ENCODE assay signal across 7 mouse cellular contexts in genomic region chr19:6663391-6663790, GRCm38 (mm10).
DNase-seq lines count a peak whose midpoint lies in the region.

No protein-coding gene starts in this region.

- peak; percentile 93 for DNase-seq in adrenal gland, postnatal 10 days
- DNase-seq in embryo, embryonic 10.5 days (ENCODE audit: low spot score) = peak; percentile 89
- DNase-seq in gastrocnemius, postnatal 14 days = peak; percentile 84
- DNase-seq in kidney, adult 18-20 months = peak; percentile 84
- DNase-seq in left cerebral cortex, postnatal 4 days = peak; percentile 95
- DNase-seq in monocyte, adult 2 months (ENCODE audit: low read depth in 1 of 2, low spot score in 2 of 2) = peak; percentile 40 to 55
- DNase-seq in spleen, postnatal 14 days (ENCODE audit: low spot score in 2 of 2) = peak; percentile 50 to 68

- intact Hi-C loops in gastrocnemius, postnatal 14 days (cut with DNase I; ENCODE audit: low total_unique reads) = loop anchor here (2.0 kb wide), 1 partner anchor 175 kb away; no protein-coding TSS in a partner anchor
- intact Hi-C loops in left cerebral cortex, postnatal 4 days (cut with DNase I) = no loop called here

Comparison
In these comparisons a context has a peak if more than half of its experiments do, and no peak if none do; other contexts are left out.
1. Peak in every context shown above with its lines: DNase-seq.